In the genomic region with DNA sequence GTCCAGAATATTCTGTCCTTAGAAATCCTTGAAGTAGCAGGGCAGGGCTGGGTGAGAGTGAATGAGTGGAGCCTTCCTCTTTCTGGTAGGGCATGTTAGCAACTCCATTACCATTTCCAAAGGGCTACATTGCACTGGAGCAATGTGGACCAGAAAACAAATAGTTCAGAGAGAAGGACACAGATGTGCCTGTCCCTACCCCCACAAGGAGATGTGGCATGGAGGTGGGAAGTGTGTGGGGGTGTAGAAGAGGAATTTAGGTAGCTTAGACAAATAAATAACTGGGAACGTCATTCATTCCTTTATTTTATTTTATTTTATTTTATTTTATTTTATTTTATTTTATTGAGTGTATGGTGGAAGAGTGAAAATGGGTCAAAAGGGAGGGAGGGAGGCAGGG, we compare ENCODE assay signal across 8 mouse cellular contexts.
DNase-seq lines count a peak whose midpoint lies in the region; ATAC-seq and TF ChIP-seq lines count a peak whose summit lies in the region.
"Not testable (repeated sequence)": the region's sequence is repeated elsewhere in the genome, so short reads cannot be mapped to it uniquely, and the experiment has no call there.

No protein-coding gene starts in this region.

- not testable (repeated sequence) for TF ChIP-seq POLR2A in kidney, adult 2 months (IDR thresholded peaks at IDR 0.05; ENCODE audit: low read depth, low read length)

- TF ChIP-seq CTCF in Patski (IDR thresholded peaks at IDR 0.05); kidney, adult 2 months (conservative IDR thresholded peaks at IDR 0.05; ENCODE audit: insufficient read depth, insufficient read length, low read depth, low read length): not testable (repeated sequence)

- ATAC-seq in Patski: not testable (repeated sequence)

- not testable (repeated sequence) for H3K36me3 ChIP-seq in kidney, adult 2 months (ENCODE audit: control insufficient read depth, insufficient read depth, low read length)

- H3K4me3 ChIP-seq in kidney, adult 2 months (ENCODE audit: insufficient read depth, low read depth, low read length): not testable (repeated sequence)

- DNase-seq in Patski (ENCODE audit: low read depth, low spot score): peak; percentile 85
- DNase-seq in cerebellum, adult 11-12 months: peak; percentile 23
- peak; percentile 60 for DNase-seq in gastrocnemius, adult 18-20 months (ENCODE audit: low spot score)
- peak; percentile 59 for DNase-seq in kidney, adult 2 months
- peak; percentile 14 to 32 for DNase-seq in left cerebral cortex, adult 9 months (ENCODE audit: low spot score in 2 of 2)
- DNase-seq in monocyte, adult 2 months (ENCODE audit: low read depth in 1 of 2, low spot score in 2 of 2): peak; percentile 0 to 14
- DNase-seq in spleen, postnatal 14 days (ENCODE audit: low spot score in 2 of 2): peak; percentile 39 to 58
- DNase-seq in urinary bladder, postnatal 4 days (ENCODE audit: low spot score in 2 of 2): peak; percentile 55 to 87

- H3K27ac ChIP-seq in kidney, adult 2 months (ENCODE audit: insufficient read depth, low read depth, low read length): not testable (repeated sequence)

- not testable (repeated sequence) for H3K27me3 ChIP-seq in Patski; kidney, adult 2 months (replicated peaks; ENCODE audit: control insufficient read depth, insufficient read depth, low read length)

- 34% methylated on average over 1 of the region's 1 CpGs for WGBS in kidney, adult 2 months

- POLR2A ChIA-PET in Patski (lab: Charles Lee): not testable (repeated sequence)

- H3K4me1 ChIP-seq in kidney, adult 2 months (ENCODE audit: control insufficient read depth, insufficient read depth, low read length): not testable (repeated sequence)

- CTCF ChIA-PET in Patski (lab: Charles Lee): interaction anchor here (1.5 kb wide), 1 partner anchor 12 kb away, joined by 5 read pairs; no protein-coding TSS in a partner anchor

- in situ Hi-C loops in Patski (cut with MboI; ENCODE audit: low pct_unique_long_range_greater_than_20kb): not testable (repeated sequence)

Comparison
In these comparisons a context has a peak if more than half of its experiments do, and no peak if none do; other contexts are left out.
1. DNase-seq: peak in every context shown above with its lines; median percentile 85 in Patski; 71 in urinary bladder, postnatal 4 days; 60 in gastrocnemius, adult 18-20 months; 59 in kidney, adult 2 months; 48 in spleen, postnatal 14 days; 23 in cerebellum, adult 11-12 months; 23 in left cerebral cortex, adult 9 months; 7 in monocyte, adult 2 months.